Mouse (Mus musculus) lung, adult 2 months (tissue): ENCODE results near the gene Sacm1l.

Experiments
- CTCF ChIP-seq: fragments of 200-500 bp; IDR thresholded peaks from 2 replicates; pipeline ENCODE4 v1.5.1; 2011; ENCODE audit warnings: mild to moderate bottlenecking, low read length, control low read depth; ENCODE audit not compliant: insufficient read depth
- POLR2A ChIP-seq: fragments of 200-500 bp; IDR thresholded peaks from 2 replicates; pipeline ENCODE4 v1.6.1; 2011; ENCODE audit warnings: low read depth, mild to moderate bottlenecking, control low read depth, low read length, borderline replicate concordance; ENCODE audit errors: extremely low read depth

DNA sequence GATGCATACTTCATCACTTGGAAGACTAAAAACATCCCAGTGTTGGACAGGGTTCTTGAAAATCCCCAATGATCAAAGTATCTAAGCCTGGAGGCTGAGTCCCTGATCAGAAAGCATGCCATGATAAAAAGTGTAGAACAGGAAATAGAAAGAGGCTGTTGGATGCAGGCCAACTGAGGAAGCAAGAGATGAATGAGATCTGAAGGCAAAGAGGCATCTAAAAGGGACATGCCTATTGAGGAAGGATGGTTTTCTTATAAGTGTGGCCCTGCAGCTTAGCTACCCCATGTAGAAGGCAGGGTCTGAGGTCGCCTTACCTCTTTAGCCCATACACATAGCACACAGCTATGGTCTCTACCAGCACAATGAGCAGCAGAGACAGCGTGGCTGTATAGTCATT is 67.4 kb downstream of the Sacm1l start:
- no peak for TF ChIP-seq POLR2A
- TF ChIP-seq CTCF, result no peak
